Mouse (Mus musculus) ES-Bruce4 (cell line): ENCODE data around the gene Iqca. TPM values are rescaled to one million over a fixed set of nuclear protein-coding genes. Genes with fewer than 3 reads are reported as not detected.

Source experiments
- H3K27ac ChIP-seq: 2 replicates; pipeline ENCODE4 v1.5.1; 2012; ENCODE audit warnings: low read length, inconsistent platforms; ENCODE audit not compliant: insufficient read depth
- H3K27me3 ChIP-seq: 2 replicates; pipeline ENCODE4 v1.6.1; 2012; ENCODE audit warnings: mild to moderate bottlenecking, low read length, inconsistent platforms; ENCODE audit not compliant: control insufficient read depth, poor library complexity, insufficient read depth, severe bottlenecking
- H3K36me3 ChIP-seq: 2 replicates; pipeline ENCODE4 v1.6.1; 2012; ENCODE audit warnings: inconsistent platforms, mild to moderate bottlenecking, low read length, moderate library complexity; ENCODE audit not compliant: control insufficient read depth, poor library complexity, insufficient read depth, severe bottlenecking
- H3K4me1 ChIP-seq: one replicate; pipeline ENCODE4 v1.8.1; 2011; ENCODE audit warnings: low read length; ENCODE audit not compliant: control insufficient read depth, insufficient read depth
- H3K4me3 ChIP-seq: 2 replicates; pipeline ENCODE4 v1.5.1; 2011; ENCODE audit warnings: low read depth, mild to moderate bottlenecking, low read length
- H3K9ac ChIP-seq: 2 replicates; pipeline ENCODE4 v1.6.1; 2012; ENCODE audit warnings: low read depth, mild to moderate bottlenecking, inconsistent platforms; ENCODE audit not compliant: poor library complexity, severe bottlenecking
- H3K9me3 ChIP-seq: replicated peaks from 2 replicates; pipeline ENCODE4 v1.6.1; 2012; ENCODE audit warnings: mild to moderate bottlenecking, low read length, inconsistent platforms; ENCODE audit not compliant: control insufficient read depth, poor library complexity, insufficient read depth, severe bottlenecking
- CTCF ChIP-seq: IDR thresholded peaks from one replicate; pipeline ENCODE4 v1.8.1; 2011; ENCODE audit warnings: low read depth, low read length
- EP300 ChIP-seq: IDR thresholded peaks from 2 replicates; pipeline ENCODE4 v1.6.1; 2011; ENCODE audit warnings: low read depth, low read length; ENCODE audit not compliant: insufficient read depth
- POLR2A ChIP-seq: IDR thresholded peaks from one replicate; pipeline ENCODE4 v1.8.1; 2011; ENCODE audit warnings: low read length; ENCODE audit not compliant: insufficient read depth
- polyA plus RNA-seq: library from polyadenylated mRNA; stranded (reverse); fragments of >200 nt; gene quantifications from 2 replicates; pipeline ENCODE4 v1.2.4, GENCODE M21; 2011; ENCODE audit warnings: low read depth; ENCODE audit not compliant: missing spikeins, insufficient read depth, insufficient read length

Gene Iqca
- polyA plus RNA-seq, 1 experiment: not detected

DNA sequence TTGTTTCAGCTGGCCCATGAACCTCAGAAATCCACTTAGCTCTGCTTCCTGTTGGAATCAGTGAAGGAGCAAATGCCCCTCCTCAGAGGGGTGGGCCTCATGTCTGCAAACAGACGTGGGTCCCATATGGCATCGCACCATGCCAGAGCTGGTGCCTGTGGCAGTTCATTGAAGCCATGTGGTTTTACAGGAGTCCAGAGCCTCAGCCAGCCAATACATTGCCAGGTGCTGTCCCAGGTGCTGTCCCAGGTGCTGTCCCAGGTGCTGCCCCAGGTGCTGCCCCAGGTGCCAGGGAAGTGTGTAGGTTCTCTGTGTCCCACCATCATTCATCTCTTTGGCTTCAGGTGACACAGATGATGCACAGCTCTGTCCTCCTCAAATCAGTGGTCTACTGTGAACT lies 124.9 kb downstream of the Iqca start:
- Histone ChIP-seq H3K36me3 (no peaks in the 10 kb centered on the region), H3K4me3 (no peak overlapping the region)
- TF ChIP-seq POLR2A: no peak

GRCm38 (mm10) chr1:90026945-90027344 lies 126.3 kb downstream of the Iqca start:
- H3K9ac ChIP-seq: no peak overlapping the region
- TF ChIP-seq EP300: no peak
- TF ChIP-seq POLR2A: no peak
- peak; percentile 76 for TF ChIP-seq CTCF
- H3K4me1 ChIP-seq: no peaks in the 10 kb centered on the region
- H3K4me3 ChIP-seq: no peak overlapping the region
- no peaks in the 10 kb centered on the region for H3K36me3 ChIP-seq
- H3K27me3 ChIP-seq: no peaks in the 10 kb centered on the region
- H3K27ac ChIP-seq: no peak overlapping the region
- H3K9me3 ChIP-seq: no peaks in the 10 kb centered on the region

More for the DNA sequence above, 124.9 kb downstream of the Iqca start:
- Histone ChIP-seq H3K27me3 (no peaks in the 10 kb centered on the region), H3K4me1 (no peaks in the 10 kb centered on the region), H3K9ac (no peak overlapping the region), H3K27ac (no peak overlapping the region), H3K9me3 (no peaks in the 10 kb centered on the region)

DNA sequence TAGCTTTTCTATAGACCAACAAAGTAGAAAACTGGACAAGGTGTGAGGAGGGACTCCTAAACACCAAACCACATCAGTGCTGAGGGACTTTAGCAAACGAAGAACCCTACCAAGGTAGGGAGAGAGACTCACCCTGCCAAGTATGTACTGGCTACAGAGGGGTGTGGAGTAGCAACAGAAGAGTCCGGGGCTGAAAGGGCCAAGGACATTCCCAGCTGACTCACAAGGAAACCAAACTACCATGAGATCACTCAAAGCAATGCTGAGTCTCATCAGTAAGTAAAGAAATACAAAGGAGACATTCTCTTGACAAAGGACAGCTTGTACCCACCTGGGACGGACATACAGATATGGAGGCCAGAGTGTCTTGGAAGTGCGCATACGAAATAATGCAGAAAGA lies 132.9 kb downstream of the Iqca start:
- H3K36me3 ChIP-seq: no peaks in the 10 kb centered on the region
- no peak overlapping the region for H3K9ac ChIP-seq
- no peaks in the 10 kb centered on the region for H3K4me1 ChIP-seq
- no peaks in the 10 kb centered on the region for H3K27me3 ChIP-seq
- no peak overlapping the region for H3K4me3 ChIP-seq
- TF ChIP-seq POLR2A (no peak), CTCF (no peak), EP300 (no peak)
- H3K27ac ChIP-seq: no peak overlapping the region
- no peaks in the 10 kb centered on the region for H3K9me3 ChIP-seq

DNA sequence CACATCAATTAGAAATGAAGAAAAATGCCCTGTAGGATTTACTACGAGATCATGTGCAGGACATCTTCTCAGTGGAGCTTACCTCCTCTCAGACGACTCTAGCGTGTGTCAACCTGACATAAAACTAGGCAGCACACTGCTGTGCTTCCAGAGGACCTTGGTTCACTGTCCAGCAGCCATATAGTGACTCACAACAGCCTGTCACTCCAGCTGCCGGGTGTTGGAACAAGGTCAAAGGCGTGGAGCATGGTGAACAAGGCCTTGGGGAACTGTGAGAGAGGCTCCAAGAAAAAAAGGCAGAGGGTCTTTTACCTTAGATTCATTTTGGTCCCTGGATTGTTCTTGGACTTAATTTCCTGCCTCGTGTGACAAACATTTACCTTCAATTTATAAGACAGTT lies 135.1 kb downstream of the Iqca start:
- H3K27me3 ChIP-seq: no peaks in the 10 kb centered on the region
- no peaks in the 10 kb centered on the region for H3K4me1 ChIP-seq
- no peaks in the 10 kb centered on the region for H3K9me3 ChIP-seq
- no peak overlapping the region for H3K9ac ChIP-seq
- no peaks in the 10 kb centered on the region for H3K36me3 ChIP-seq
- H3K27ac ChIP-seq: no peak overlapping the region
- TF ChIP-seq EP300: no peak
- H3K4me3 ChIP-seq: no peak overlapping the region

GRCm38 (mm10) chr1:90014446-90014845 lies 138.8 kb downstream of the Iqca start, which contains the start of gene Asb18:
Gene Asb18, minus strand, starts transcription at chr1:90014666.
- H3K27ac ChIP-seq: no peak within 1 kb of the TSS
- H3K9ac ChIP-seq: no peak within 1 kb of the TSS
- no peak within 1 kb of the TSS for H3K4me3 ChIP-seq
- no peaks in the 10 kb centered on the region for H3K27me3 ChIP-seq
- no peaks in the 10 kb centered on the region for H3K36me3 ChIP-seq
- H3K4me1 ChIP-seq: no peaks in the 10 kb centered on the region
- TF ChIP-seq POLR2A (no peak), EP300 (no peak), CTCF (no peak)
- no peaks in the 10 kb centered on the region for H3K9me3 ChIP-seq

- H3K9me3 ChIP-seq: no peaks in the 10 kb centered on the region
- H3K27me3 ChIP-seq: no peaks in the 10 kb centered on the region
- H3K27ac ChIP-seq: no peak overlapping the region
- no peak overlapping the region for H3K9ac ChIP-seq
- TF ChIP-seq CTCF: peak; percentile 40
- no peak for TF ChIP-seq POLR2A
- no peak overlapping the region for H3K4me3 ChIP-seq
- H3K4me1 ChIP-seq: no peaks in the 10 kb centered on the region
- H3K36me3 ChIP-seq: no peaks in the 10 kb centered on the region
Observed at GRCm38 (mm10) chr1:90013273-90013672, 139.9 kb downstream of the Iqca start.
